Mouse (Mus musculus) ES-E14 (cell line): ENCODE measurements around the gene Rbfox1.

Source experiments
- HCFC1 ChIP-seq: IDR thresholded peaks from 2 replicates; pipeline ENCODE4 v1.6.1; 2012; ENCODE audit warnings: low read length, inconsistent platforms, borderline replicate concordance; ENCODE audit not compliant: insufficient read depth
- MAFK ChIP-seq: IDR thresholded peaks from 2 replicates; pipeline ENCODE4 v1.6.1; 2014; ENCODE audit warnings: mild to moderate bottlenecking, low read depth, low read length, inconsistent platforms; ENCODE audit not compliant: insufficient read depth
- ZC3H11A ChIP-seq: IDR thresholded peaks from 2 replicates; pipeline ENCODE4 v1.6.1; 2012; ENCODE audit warnings: low read depth, mild to moderate bottlenecking, inconsistent platforms, low read length, borderline replicate concordance

- TF ChIP-seq HCFC1 (no peak), MAFK (no peak), ZC3H11A (no peak)
Observed at GRCm38 (mm10) chr16:6421623-6422145, 536.5 kb downstream of the Rbfox1 start.
